Mouse (Mus musculus) embryonic facial prominence, embryonic 15.5 days (tissue): ENCODE results near the gene Rasl11b. TPM values are rescaled to one million over a fixed set of nuclear protein-coding genes. Genes with fewer than 3 reads are reported as not detected.

Experiments
- ATAC-seq: fragments of 200-750 bp; cut with Nextera tagmentation; 2 replicates; pipeline ENCODE4 v1.8.0; 2017; ENCODE audit warnings: low read depth, moderate TSS enrichment; ENCODE audit not compliant: insufficient number of reproducible peaks, low FRiP score, low TSS enrichment
- H3K27ac ChIP-seq: fragments of 300-500 bp; sonication (generic); replicated peaks from 2 replicates; pipeline ENCODE4 v1.5.1; 2015; ENCODE audit warnings: mild to moderate bottlenecking, inconsistent platforms
- H3K27me3 ChIP-seq: fragments of 300-500 bp; sonication (generic); 2 replicates; pipeline ENCODE4 v1.6.1; 2015; ENCODE audit warnings: inconsistent platforms
- H3K36me3 ChIP-seq: fragments of 300-500 bp; sonication (generic); 2 replicates; pipeline ENCODE4 v1.6.1; 2015; ENCODE audit warnings: mild to moderate bottlenecking, inconsistent platforms
- H3K4me1 ChIP-seq: fragments of 300-500 bp; sonication (generic); 2 replicates; pipeline ENCODE4 v1.6.1; 2015; ENCODE audit warnings: inconsistent platforms
- H3K4me2 ChIP-seq: fragments of 300-500 bp; sonication (generic); replicated peaks from 2 replicates; pipeline ENCODE4 v1.6.1; 2015; ENCODE audit warnings: mild to moderate bottlenecking, inconsistent platforms
- H3K4me3 ChIP-seq: fragments of 300-500 bp; sonication (generic); replicated peaks from 2 replicates; pipeline ENCODE4 v1.5.1; 2015; ENCODE audit warnings: mild to moderate bottlenecking, inconsistent platforms
- H3K9ac ChIP-seq: fragments of 300-500 bp; sonication (generic); 2 replicates; pipeline ENCODE4 v1.6.1; 2015; ENCODE audit warnings: inconsistent platforms
- H3K9me3 ChIP-seq: fragments of 300-500 bp; sonication (generic); replicated peaks from 2 replicates; pipeline ENCODE4 v1.6.1; 2016; ENCODE audit warnings: inconsistent platforms
- WGBS: fragments of 180-500 bp; shearing (Covaris S2); methylation state at CpG from one replicate; pipeline ENCODE4 v1.1.7; 2015; 5-methylcytosine and 5-hydroxymethylcytosine counted together
- polyA plus RNA-seq: library from polyadenylated mRNA; unstranded; fragments of >200 nt; fragmentation: Nextera tagmentation; extraction: Ambion mirVana; gene quantifications from 2 replicates; pipeline ENCODE4 v1.2.1, GENCODE M21; 2015

Rasl11b gene
- polyA plus RNA-seq, 1 experiment from 2014 or later: 138 TPM

DNA sequence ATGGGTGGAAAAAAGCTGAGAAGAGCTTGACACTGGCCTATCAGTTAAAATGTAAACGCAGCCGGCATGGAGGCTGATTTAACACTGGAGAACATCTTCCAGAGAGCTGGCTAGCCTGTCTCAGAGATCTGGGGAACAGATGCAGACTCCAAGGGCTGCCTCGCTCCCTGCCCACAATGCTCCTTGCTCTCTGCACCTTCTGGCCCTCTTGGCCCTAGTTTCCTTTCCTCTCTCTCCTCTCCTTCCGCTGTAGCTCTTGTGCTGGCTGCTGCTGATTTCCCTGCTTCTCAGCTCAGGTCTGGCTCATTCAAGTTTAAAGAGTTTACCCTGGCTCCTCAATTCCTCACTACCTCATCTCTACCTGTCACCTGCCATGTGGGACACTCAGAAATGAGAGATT, 14.6 kb downstream of the Rasl11b start:
- no peak overlapping the region for H3K4me2 ChIP-seq
- WGBS: 65% methylated on average over 4 of the region's 4 CpGs
- H3K4me1 ChIP-seq: peaks cover 44% of the 10 kb centered on the region
- H3K27ac ChIP-seq: no peak overlapping the region; the same call in 1 of the 2 replicates
- no peak for ATAC-seq
- H3K9ac ChIP-seq: no peak overlapping the region
- H3K4me3 ChIP-seq: no peak overlapping the region
- H3K27me3 ChIP-seq: no peaks in the 10 kb centered on the region
- H3K36me3 ChIP-seq: no peaks in the 10 kb centered on the region
- no peaks in the 10 kb centered on the region for H3K9me3 ChIP-seq

DNA sequence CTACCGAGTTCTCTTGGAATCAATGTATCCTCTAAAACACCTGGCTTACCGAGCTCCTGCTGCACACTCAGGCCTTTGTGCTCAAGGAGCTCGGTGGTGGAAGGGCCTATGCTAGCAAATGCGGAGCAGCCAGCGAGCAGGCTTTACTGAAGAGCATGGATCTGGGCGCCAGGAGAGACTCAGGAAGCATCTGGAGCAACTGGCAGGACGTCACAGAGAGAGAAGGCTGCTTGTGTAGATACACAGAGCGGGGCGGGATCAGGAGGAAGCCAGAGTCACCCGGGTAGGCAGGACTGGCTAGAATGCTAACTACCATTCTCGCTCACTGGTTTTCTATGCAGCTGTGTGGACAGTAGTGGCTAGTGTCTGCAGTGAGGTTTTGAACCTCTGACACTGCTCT, 16.3 kb downstream of the Rasl11b start:
- no peaks in the 10 kb centered on the region for H3K27me3 ChIP-seq
- H3K9ac ChIP-seq: no peak overlapping the region
- peaks cover 50% of the 10 kb centered on the region for H3K4me1 ChIP-seq
- no peaks in the 10 kb centered on the region for H3K9me3 ChIP-seq
- WGBS: 44% methylated on average over 11 of the region's 11 CpGs
- H3K27ac ChIP-seq: 0 out of 2 replicates have a peak overlapping the region, but pooled peaks have one; percentile 55
- H3K4me2 ChIP-seq: no peak overlapping the region
- no peaks in the 10 kb centered on the region for H3K36me3 ChIP-seq
- no peak overlapping the region for H3K4me3 ChIP-seq
- no peak for ATAC-seq

DNA sequence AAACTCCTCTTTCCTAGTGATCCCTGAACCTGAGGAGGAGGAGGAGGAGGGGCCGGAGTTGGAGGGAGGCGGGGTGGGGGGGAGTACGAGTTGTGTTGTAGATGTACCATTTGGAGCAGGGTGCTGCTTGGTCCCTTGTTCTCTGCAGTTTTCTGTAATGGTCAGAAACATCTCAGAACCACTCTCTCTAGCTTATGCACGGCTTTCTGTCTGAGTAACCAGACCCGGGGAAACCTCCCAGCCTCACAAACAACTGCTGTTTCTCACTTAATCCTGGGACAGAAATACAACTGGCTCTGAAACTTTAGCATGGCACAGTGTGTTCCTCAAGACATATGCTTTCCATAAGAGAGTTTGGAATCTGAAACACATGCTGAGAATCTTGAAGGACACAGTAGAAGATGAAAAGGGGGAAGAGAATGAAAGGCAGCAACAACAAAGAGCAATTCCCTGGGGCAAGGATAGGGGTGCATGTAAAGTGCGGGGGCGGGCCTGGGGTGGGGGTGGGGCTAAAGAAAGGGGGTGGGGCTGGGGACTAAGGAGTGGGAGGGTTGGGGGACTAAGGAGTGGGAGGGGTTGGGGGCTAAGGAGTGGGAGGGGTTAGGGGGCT, 19.5 kb downstream of the Rasl11b start:
- peak overlapping the region; percentile 29; the same call in 1 of the 2 replicates for H3K4me2 ChIP-seq
- ATAC-seq: peak; percentile 75

DNA sequence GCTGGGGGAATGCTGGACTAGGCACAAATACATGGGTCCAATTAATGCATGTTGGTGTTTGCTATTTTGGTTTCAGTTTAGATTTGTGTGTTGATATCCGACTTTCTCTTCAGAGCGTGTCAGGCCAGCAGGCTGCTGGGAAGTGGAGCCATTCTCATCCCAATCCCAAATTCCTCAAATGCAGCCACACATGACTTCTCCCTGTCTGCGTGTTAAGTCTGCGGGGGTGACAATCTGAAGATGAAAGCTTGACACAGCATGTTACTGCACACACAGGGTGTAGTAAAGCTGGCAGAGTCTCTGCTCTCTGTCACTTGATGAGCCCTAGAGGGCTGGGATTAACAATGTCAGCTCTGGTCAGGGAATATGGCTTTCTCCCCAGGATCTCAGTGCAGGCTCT, 20.0 kb downstream of the Rasl11b start:
- no peaks in the 10 kb centered on the region for H3K36me3 ChIP-seq
- peaks cover 49% of the 10 kb centered on the region for H3K4me1 ChIP-seq
- no peaks in the 10 kb centered on the region for H3K27me3 ChIP-seq
- H3K4me2 ChIP-seq: peak overlapping the region; percentile 29; the same call in 1 of the 2 replicates
- peak overlapping the region; percentile 94 for H3K27ac ChIP-seq
- peak; percentile 76 for ATAC-seq
- WGBS: 11% methylated on average over 4 of the region's 4 CpGs
- no peaks in the 10 kb centered on the region for H3K9me3 ChIP-seq
- H3K4me3 ChIP-seq: no peak overlapping the region
- H3K9ac ChIP-seq: no peak overlapping the region

More for the DNA sequence above, 19.5 kb downstream of the Rasl11b start:
- Histone ChIP-seq H3K9me3 (no peaks in the 10 kb centered on the region), H3K36me3 (no peaks in the 10 kb centered on the region), H3K9ac (no peak overlapping the region), H3K27me3 (no peaks in the 10 kb centered on the region), H3K27ac (peak overlapping the region; percentile 94), H3K4me1 (peaks cover 54% of the 10 kb centered on the region), H3K4me3 (no peak overlapping the region)
- WGBS: 5% methylated on average over 7 of the region's 7 CpGs

DNA sequence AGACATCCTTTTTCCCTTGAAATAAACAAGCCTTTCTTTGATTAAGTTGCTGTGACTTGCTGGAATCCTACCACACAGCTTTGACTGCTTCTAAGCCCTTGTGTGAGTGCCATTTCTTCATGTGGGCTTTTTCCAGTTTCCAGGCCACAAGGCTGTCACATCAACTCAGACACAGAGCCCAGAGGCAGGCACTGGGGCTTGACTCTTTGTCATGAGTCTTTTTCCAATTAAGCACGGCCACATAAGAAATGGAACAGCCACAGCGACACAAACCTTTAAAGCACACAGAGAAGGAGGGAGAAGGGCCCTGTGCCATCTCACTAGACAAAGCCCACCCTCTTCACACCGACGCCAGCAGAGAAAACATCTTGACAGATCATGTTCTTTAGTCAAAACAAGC, 23.4 kb downstream of the Rasl11b start:
- Histone ChIP-seq H3K27ac (peak overlapping the region; percentile 55), H3K36me3 (no peaks in the 10 kb centered on the region), H3K4me3 (no peak overlapping the region), H3K4me1 (peaks cover 26% of the 10 kb centered on the region), H3K4me2 (no peak overlapping the region), H3K9me3 (no peaks in the 10 kb centered on the region), H3K27me3 (no peaks in the 10 kb centered on the region), H3K9ac (no peak overlapping the region)
- WGBS: 24% methylated on average over 4 of the region's 4 CpGs
- 0 out of 2 replicates have a peak, but pooled peaks have one; percentile 16 for ATAC-seq

DNA sequence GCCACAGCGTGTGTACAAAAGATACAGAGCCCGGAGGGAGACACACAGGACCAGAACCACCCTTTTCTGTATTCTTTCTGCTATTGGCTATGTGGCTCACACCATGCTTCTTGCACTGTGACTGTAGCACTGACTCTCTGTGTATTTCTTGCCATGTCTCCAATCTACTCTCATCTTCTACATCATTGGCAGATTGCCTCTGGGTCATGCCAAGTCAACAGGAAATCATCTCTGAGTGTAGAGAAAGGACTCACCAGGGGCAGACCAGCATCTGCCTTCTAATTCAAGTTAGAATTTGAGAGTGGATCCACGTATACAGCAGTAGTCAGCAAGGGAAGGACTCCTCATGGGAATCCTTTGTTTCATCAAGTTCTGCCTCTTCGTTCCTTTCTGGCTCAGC, 27.5 kb downstream of the Rasl11b start:
- Histone ChIP-seq H3K4me3 (no peak overlapping the region), H3K9ac (no peak overlapping the region), H3K4me1 (peaks cover 10% of the 10 kb centered on the region), H3K27me3 (no peaks in the 10 kb centered on the region), H3K36me3 (no peaks in the 10 kb centered on the region), H3K9me3 (no peaks in the 10 kb centered on the region), H3K4me2 (no peak overlapping the region), H3K27ac (no peak overlapping the region)
- WGBS: 75% methylated on average over 4 of the region's 4 CpGs
- no peak for ATAC-seq

DNA sequence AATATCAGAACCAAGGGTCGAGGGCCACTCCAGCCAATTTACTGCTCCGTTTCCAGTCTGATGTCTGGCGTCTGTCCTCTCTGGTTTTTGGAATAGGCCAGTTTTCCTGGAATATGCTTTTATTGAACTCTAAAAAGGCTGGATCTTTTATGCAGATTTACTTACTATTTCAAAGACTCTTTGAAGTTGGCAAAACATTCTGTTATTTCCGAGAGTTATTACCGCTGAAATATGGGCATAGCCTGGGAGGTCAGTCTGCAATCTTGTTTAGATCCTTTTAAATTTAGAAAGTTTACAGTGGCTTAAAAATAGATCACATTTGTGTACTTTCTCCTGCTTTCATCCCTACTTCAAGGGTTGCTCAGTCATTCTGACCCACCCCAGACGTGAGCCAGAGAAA, 29.4 kb downstream of the Rasl11b start:
- ATAC-seq: no peak
- H3K9ac ChIP-seq: no peak overlapping the region
- no peak overlapping the region for H3K27ac ChIP-seq
- no peaks in the 10 kb centered on the region for H3K36me3 ChIP-seq
- H3K4me1 ChIP-seq: no peaks in the 10 kb centered on the region
- WGBS: 54% methylated on average over 6 of the region's 6 CpGs
- H3K9me3 ChIP-seq: no peaks in the 10 kb centered on the region
- H3K4me2 ChIP-seq: no peak overlapping the region
- no peaks in the 10 kb centered on the region for H3K27me3 ChIP-seq
- no peak overlapping the region for H3K4me3 ChIP-seq

DNA sequence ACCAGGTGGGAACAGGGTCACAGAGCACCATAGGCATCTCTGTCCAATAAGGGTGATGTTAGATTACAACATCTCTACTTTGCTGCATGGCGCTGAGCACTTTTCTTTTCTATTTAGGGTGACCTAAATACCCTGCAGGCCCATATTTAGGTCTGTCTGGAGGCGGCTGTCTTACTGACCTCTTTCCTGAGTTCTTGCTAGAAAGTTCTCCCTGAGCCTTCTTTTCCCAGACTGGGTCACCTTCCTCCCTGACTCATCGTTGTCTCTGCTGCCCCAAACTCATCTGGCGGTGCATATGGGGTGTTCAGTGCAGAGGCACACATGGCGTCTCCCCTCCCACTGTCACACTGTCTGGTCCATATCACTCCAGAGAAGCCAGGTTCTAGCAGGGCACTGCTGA, 31.1 kb downstream of the Rasl11b start:
- 0 out of 2 replicates have a peak, but pooled peaks cover 3% of the 10 kb centered on the region for H3K4me1 ChIP-seq
- H3K4me3 ChIP-seq: no peak overlapping the region
- H3K4me2 ChIP-seq: no peak overlapping the region
- H3K9me3 ChIP-seq: no peaks in the 10 kb centered on the region
- H3K27me3 ChIP-seq: no peaks in the 10 kb centered on the region
- ATAC-seq: no peak
- H3K27ac ChIP-seq: no peak overlapping the region
- H3K36me3 ChIP-seq: no peaks in the 10 kb centered on the region
- WGBS: 86% methylated on average over 5 of the region's 5 CpGs
- no peak overlapping the region for H3K9ac ChIP-seq

DNA sequence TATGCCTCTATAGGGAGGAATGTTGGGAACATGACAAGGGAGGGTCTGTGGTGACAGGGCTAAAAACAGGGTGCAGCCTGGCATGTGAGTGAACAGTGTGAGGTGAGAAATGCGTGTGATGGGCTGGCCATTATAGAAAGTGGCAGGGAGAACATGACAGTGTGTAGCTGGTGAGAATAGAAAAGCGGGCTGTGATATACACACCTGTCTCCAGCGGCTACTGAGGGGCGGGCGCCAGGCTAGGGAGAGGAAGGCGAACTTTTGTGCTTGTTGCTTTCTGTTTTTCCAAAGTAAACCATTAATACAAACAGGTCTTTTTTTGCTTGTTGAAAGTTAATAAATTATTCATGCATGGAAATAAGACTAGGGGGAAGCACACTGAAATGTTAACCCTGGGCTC, 32.3 kb downstream of the Rasl11b start:
- ATAC-seq: no peak
- Histone ChIP-seq H3K36me3 (no peaks in the 10 kb centered on the region), H3K4me2 (no peak overlapping the region), H3K27me3 (no peaks in the 10 kb centered on the region), H3K9me3 (no peaks in the 10 kb centered on the region), H3K27ac (no peak overlapping the region), H3K4me3 (no peak overlapping the region), H3K9ac (no peak overlapping the region), H3K4me1 (0 out of 2 replicates have a peak, but pooled peaks cover 3% of the 10 kb centered on the region)
- WGBS: 94% methylated on average over 6 of the region's 6 CpGs

DNA sequence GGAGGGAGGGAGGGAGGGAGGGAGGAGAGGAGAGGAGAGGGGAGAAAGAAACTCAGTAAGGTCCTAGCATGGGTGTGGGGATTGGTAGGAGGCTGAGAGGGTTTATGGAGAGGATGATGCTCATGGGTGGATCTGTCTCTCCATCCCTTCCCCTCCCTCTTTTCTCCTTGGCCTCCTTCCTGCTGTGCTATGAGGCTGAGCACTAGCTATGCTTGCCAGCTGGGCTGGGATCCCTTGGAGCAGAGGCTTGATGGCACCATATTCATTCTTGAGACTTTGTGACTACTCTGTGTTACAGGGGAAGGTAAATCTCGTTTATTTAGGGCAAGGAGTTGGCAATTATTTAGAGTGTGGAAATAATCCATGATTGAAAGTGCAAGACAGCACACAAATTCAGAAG, 33.9 kb downstream of the Rasl11b start:
- Histone ChIP-seq H3K36me3 (no peaks in the 10 kb centered on the region), H3K9me3 (no peaks in the 10 kb centered on the region), H3K27me3 (no peaks in the 10 kb centered on the region), H3K4me2 (no peak overlapping the region), H3K4me1 (0 out of 2 replicates have a peak, but pooled peaks cover 3% of the 10 kb centered on the region), H3K9ac (no peak overlapping the region), H3K27ac (no peak overlapping the region), H3K4me3 (no peak overlapping the region)
- 38% methylated on average over 1 of the region's 1 CpGs for WGBS
- ATAC-seq: no peak

DNA sequence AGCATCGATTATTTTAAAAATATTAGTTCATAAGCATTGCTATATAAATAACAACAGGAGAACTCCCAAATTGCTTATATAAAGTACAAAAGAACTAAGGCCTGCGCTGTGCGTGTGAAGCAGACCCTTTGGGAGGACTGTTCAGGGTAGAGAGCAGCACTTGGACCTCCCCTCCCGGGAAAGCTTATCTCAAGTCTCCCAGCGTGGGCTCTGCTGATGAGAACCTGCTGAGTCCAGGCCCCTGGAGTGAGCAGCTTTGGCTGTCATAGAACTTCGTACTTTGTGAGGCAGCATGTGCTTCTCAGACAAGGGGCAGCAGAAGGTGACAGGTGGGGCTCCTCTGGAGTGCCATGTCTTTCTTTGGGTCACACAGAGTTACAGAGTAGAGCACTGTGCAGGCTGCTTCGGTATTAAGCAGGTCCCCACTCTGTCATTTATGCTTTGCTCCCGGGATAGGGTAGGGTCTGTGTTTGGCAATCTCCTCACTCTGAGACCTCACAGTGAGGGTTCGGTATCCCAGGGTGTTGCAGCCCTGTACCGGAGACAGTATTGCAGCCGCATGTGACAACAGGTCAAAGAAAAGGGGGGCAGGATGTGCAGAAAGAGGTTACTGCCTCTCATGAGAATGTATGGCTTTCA, 34.8 kb downstream of the Rasl11b start:
- Histone ChIP-seq H3K4me1 (0 out of 2 replicates have a peak, but pooled peaks cover 3% of the 10 kb centered on the region), H3K36me3 (no peaks in the 10 kb centered on the region), H3K27ac (no peak overlapping the region), H3K9ac (no peak overlapping the region), H3K27me3 (no peaks in the 10 kb centered on the region), H3K4me2 (no peak overlapping the region), H3K9me3 (no peaks in the 10 kb centered on the region), H3K4me3 (no peak overlapping the region)
- no peak for ATAC-seq
- WGBS: 61% methylated on average over 11 of the region's 11 CpGs
